Mouse (Mus musculus): ENCODE measurements at regions not wholly inside any gene's neighbourhood (a gene's known extent, or its start where the extent isn't known, plus 50 kb on each side); places are given as distances from the start of the nearest gene placed in this dataset.

DNA sequence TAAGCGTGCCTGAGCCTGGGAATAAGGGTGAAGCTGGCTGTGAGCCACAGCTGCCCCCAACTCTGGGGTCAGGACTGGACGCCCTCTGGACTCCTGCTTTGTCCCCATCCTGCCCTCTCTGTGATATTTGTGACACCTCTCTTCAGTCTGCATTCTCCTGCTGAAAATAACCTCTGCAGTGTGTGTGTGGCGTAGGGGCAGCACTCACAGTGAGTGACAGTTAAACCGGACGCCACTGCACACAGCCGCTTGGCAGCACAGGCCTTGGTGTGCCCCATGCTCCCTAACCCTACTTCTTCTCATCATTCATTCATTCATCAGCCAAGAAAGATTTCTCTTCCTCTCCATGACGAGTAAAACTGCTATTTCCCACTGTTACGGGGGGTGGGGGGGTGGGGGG is 161.6 kb downstream of the Cd24a start:
- TF ChIP-seq POLR2A (IDR thresholded peaks at IDR 0.05; ENCODE audit: insufficient read depth, low read depth, low read length) (no peak), CTCF (IDR thresholded peaks at IDR 0.05; ENCODE audit: insufficient read depth, low read depth, low read length) (no peak)
